Mouse (Mus musculus) cerebral cortex, adult 2 months (tissue): ENCODE data around the gene Pbx3.

Experiments used
- WGBS: fragments of 180-500 bp; shearing (Covaris S2); methylation state at CpG from one replicate; pipeline ENCODE4 v1.1.7; 2018; 5-methylcytosine and 5-hydroxymethylcytosine counted together

Pbx3 gene

GRCm38 (mm10) chr2:34132751-34133150, 240.2 kb downstream of the Pbx3 start:
- 95% methylated on average over 1 of the region's 1 CpGs for WGBS

- 42% methylated on average over 13 of the region's 13 CpGs for WGBS
These were observed 243.2 kb downstream of the Pbx3 start for GRCm38 (mm10) chr2:34129674-34130267.

GRCm38 (mm10) chr2:34127871-34128270, 245.1 kb downstream of the Pbx3 start:
- WGBS = 44% methylated on average over 1 of the region's 1 CpGs

- 90% methylated on average over 12 of the region's 12 CpGs for WGBS
These were observed 249.0 kb downstream of the Pbx3 start for GRCm38 (mm10) chr2:34123896-34124295.
